Mouse (Mus musculus) CH12.LX (cell line): ENCODE data around the gene Slc16a13. TPM values are rescaled to one million over a fixed set of nuclear protein-coding genes. Genes with fewer than 3 reads are reported as not detected.

Experiments
- DNase-seq: peaks from one replicate; pipeline ENCODE4 v3.0.0-alpha.2; 2013; ENCODE audit errors: extremely low read depth
- H3K27ac ChIP-seq: 2 replicates; pipeline ENCODE4 v1.5.1; 2012; ENCODE audit warnings: low read depth, mild to moderate bottlenecking, control low read depth, moderate library complexity; ENCODE audit not compliant: insufficient read depth
- H3K27me3 ChIP-seq: replicated peaks from 2 replicates; pipeline ENCODE3; 2012; ENCODE audit warnings: inconsistent platforms
- H3K36me3 ChIP-seq, 2 experiments: replicated peaks in 1 of 2; 2 replicates each; pipeline versions ENCODE3 to v1.6.1; 2012; ENCODE audit warnings: inconsistent platforms in 1 of 2, low read length in 1 of 2, mild to moderate bottlenecking in 1 of 2, mixed read lengths in 1 of 2, moderate library complexity in 1 of 2; ENCODE audit not compliant: control insufficient read depth in 1 of 2, insufficient read depth in 1 of 2
- H3K4me1 ChIP-seq, 2 experiments: 2 replicates each; pipeline ENCODE4 v1.6.1; 2012; ENCODE audit warnings: inconsistent platforms in 1 of 2, moderate library complexity in 1 of 2; ENCODE audit not compliant: insufficient read depth in 2 of 2, control insufficient read depth in 1 of 2
- H3K4me2 ChIP-seq: 2 replicates; pipeline ENCODE4 v1.6.1; 2012; ENCODE audit warnings: low read depth, mild to moderate bottlenecking, control low read depth; ENCODE audit not compliant: poor library complexity, insufficient read depth, severe bottlenecking
- H3K4me3 ChIP-seq, 3 experiments: fragments of 150-350 bp in 1 of 3; sonication (generic) in 1 of 3; replicated peaks in 1 of 3; 2 replicates each; pipeline versions ENCODE3 to v1.5.1; 2011 to 2012; ENCODE audit warnings: low read depth in 2 of 3, low read length in 2 of 3, mild to moderate bottlenecking in 2 of 3, moderate library complexity in 2 of 3, control low read depth in 1 of 3, improper control_type of control experiment in 1 of 3, inconsistent platforms in 1 of 3, mixed read lengths in 1 of 3; ENCODE audit not compliant: poor library complexity in 1 of 3
- H3K79me2 ChIP-seq: replicated peaks from 2 replicates; pipeline ENCODE4 v1.6.1; 2012; ENCODE audit warnings: mild to moderate bottlenecking, moderate library complexity; ENCODE audit not compliant: control insufficient read depth, poor library complexity, insufficient read depth, severe bottlenecking; ENCODE audit errors: extremely low read depth
- H3K9ac ChIP-seq: 2 replicates; pipeline ENCODE4 v1.6.1; 2012; ENCODE audit warnings: low read depth, mild to moderate bottlenecking, control low read depth, moderate library complexity; ENCODE audit not compliant: insufficient read depth
- H3K9me3 ChIP-seq: replicated peaks from 2 replicates; pipeline ENCODE3; 2012; ENCODE audit warnings: low read length, inconsistent platforms, mixed read lengths
- BHLHE40 ChIP-seq: IDR thresholded peaks from 2 replicates; pipeline ENCODE4 v1.6.1; 2011; ENCODE audit warnings: mild to moderate bottlenecking, low read depth, low read length, improper control_type of control experiment
- CHD2 ChIP-seq: IDR thresholded peaks from 2 replicates; pipeline ENCODE4 v1.6.1; 2011; ENCODE audit warnings: low read length, improper control_type of control experiment
- E2F4 ChIP-seq: IDR thresholded peaks from 2 replicates; pipeline ENCODE4 v1.6.1; 2011; ENCODE audit warnings: low read depth, low read length, improper control_type of control experiment; ENCODE audit not compliant: insufficient replicate concordance
- EP300 ChIP-seq: IDR thresholded peaks from 2 replicates; pipeline ENCODE4 v1.6.1; 2011; ENCODE audit warnings: low read length, improper control_type of control experiment
- ETS1 ChIP-seq: conservative IDR thresholded peaks from 2 replicates; pipeline ENCODE4 v1.6.1; 2012; ENCODE audit warnings: low read depth, mild to moderate bottlenecking, inconsistent platforms, low read length, improper control_type of control experiment, moderate library complexity
- HCFC1 ChIP-seq: IDR thresholded peaks from 2 replicates; pipeline ENCODE4 v1.6.1; 2012; ENCODE audit warnings: low read depth, mild to moderate bottlenecking, inconsistent platforms, low read length, improper control_type of control experiment
- IRF4 ChIP-seq: IDR thresholded peaks from 2 replicates; pipeline ENCODE4 v1.6.1; 2014; ENCODE audit warnings: low read depth, mild to moderate bottlenecking, inconsistent platforms, low read length, improper control_type of control experiment
- JUN ChIP-seq: IDR thresholded peaks from 2 replicates; pipeline ENCODE4 v1.6.1; 2011; ENCODE audit warnings: low read depth, mild to moderate bottlenecking, low read length, improper control_type of control experiment, moderate library complexity; ENCODE audit not compliant: insufficient read depth
- JUND ChIP-seq: conservative IDR thresholded peaks from 2 replicates; pipeline ENCODE4 v1.6.1; 2011; ENCODE audit warnings: low read depth, low read length, improper control_type of control experiment
- MAX ChIP-seq: IDR thresholded peaks from 2 replicates; pipeline ENCODE4 v1.6.1; 2011; ENCODE audit warnings: low read length, improper control_type of control experiment
- MAZ ChIP-seq: IDR thresholded peaks from 2 replicates; pipeline ENCODE4 v1.6.1; 2012; ENCODE audit warnings: low read depth, mild to moderate bottlenecking, inconsistent platforms, low read length, improper control_type of control experiment, moderate library complexity
- MEF2A ChIP-seq: IDR thresholded peaks from 2 replicates; pipeline ENCODE4 v1.6.1; 2014; ENCODE audit warnings: low read depth, mild to moderate bottlenecking, inconsistent platforms, low read length, improper control_type of control experiment, borderline replicate concordance
- MXI1 ChIP-seq: IDR thresholded peaks from 2 replicates; pipeline ENCODE4 v1.6.1; 2011; ENCODE audit warnings: mild to moderate bottlenecking, low read depth, low read length, improper control_type of control experiment
- MYC ChIP-seq: IDR thresholded peaks from 2 replicates; pipeline ENCODE4 v1.6.1; 2011; ENCODE audit warnings: low read depth, mild to moderate bottlenecking, improper control_type of control experiment, low read length
- NELFE ChIP-seq: IDR thresholded peaks from 2 replicates; pipeline ENCODE4 v1.6.1; 2011; ENCODE audit warnings: low read depth, low read length, improper control_type of control experiment
- NRF1 ChIP-seq: IDR thresholded peaks from 2 replicates; pipeline ENCODE4 v1.6.1; 2014; ENCODE audit warnings: low read depth, mild to moderate bottlenecking, inconsistent platforms, low read length, improper control_type of control experiment, moderate library complexity
- PAX5 ChIP-seq: IDR thresholded peaks from 2 replicates; pipeline ENCODE4 v1.6.1; 2012; ENCODE audit warnings: low read length, inconsistent platforms, mixed read lengths
- POLR2A ChIP-seq: IDR thresholded peaks from 2 replicates; pipeline ENCODE4 v1.6.1; 2011; ENCODE audit warnings: low read depth, mild to moderate bottlenecking, improper control_type of control experiment, low read length
- RCOR1 ChIP-seq: conservative IDR thresholded peaks from 2 replicates; pipeline ENCODE4 v1.6.1; 2012; ENCODE audit warnings: low read depth, mild to moderate bottlenecking, inconsistent platforms, low read length, improper control_type of control experiment
- SIN3A ChIP-seq: IDR thresholded peaks from 2 replicates; pipeline ENCODE4 v1.6.1; 2012; ENCODE audit warnings: low read length, improper control_type of control experiment, inconsistent platforms
- SMC3 ChIP-seq: IDR thresholded peaks from 2 replicates; pipeline ENCODE4 v1.6.1; 2011; ENCODE audit warnings: low read depth, low read length, improper control_type of control experiment
- TBP ChIP-seq: conservative IDR thresholded peaks from 2 replicates; pipeline ENCODE4 v1.6.1; 2011; ENCODE audit warnings: low read depth, low read length, improper control_type of control experiment
- TCF12 ChIP-seq: IDR thresholded peaks from 2 replicates; pipeline ENCODE4 v1.6.1; 2014; ENCODE audit warnings: low read depth, mild to moderate bottlenecking, inconsistent platforms, low read length, improper control_type of control experiment
- UBTF ChIP-seq: IDR thresholded peaks from 2 replicates; pipeline ENCODE4 v1.6.1; 2012; ENCODE audit warnings: low read depth, mild to moderate bottlenecking, inconsistent platforms, low read length, improper control_type of control experiment, moderate library complexity
- USF2 ChIP-seq: conservative IDR thresholded peaks from 2 replicates; pipeline ENCODE4 v1.6.1; 2011; ENCODE audit warnings: low read depth, low read length, improper control_type of control experiment
- ZC3H11A ChIP-seq: IDR thresholded peaks from 2 replicates; pipeline ENCODE4 v1.6.1; 2012; ENCODE audit warnings: low read depth, mild to moderate bottlenecking, inconsistent platforms, low read length, improper control_type of control experiment
- ZKSCAN1 ChIP-seq: IDR thresholded peaks from 2 replicates; pipeline ENCODE4 v1.6.1; 2012; ENCODE audit warnings: low read depth, inconsistent platforms, low read length, improper control_type of control experiment, borderline replicate concordance
- ZMIZ1 ChIP-seq: IDR thresholded peaks from 2 replicates; pipeline ENCODE4 v1.6.1; 2012; ENCODE audit warnings: low read depth, mild to moderate bottlenecking, inconsistent platforms, low read length, improper control_type of control experiment
- ZNF384 ChIP-seq: IDR thresholded peaks from 2 replicates; pipeline ENCODE4 v1.6.1; 2012; ENCODE audit warnings: low read depth, low read length, improper control_type of control experiment, inconsistent platforms
- dilution Hi-C: fragments of 300-500 bp; cut with MboI; formaldehyde crosslinking; loops from 2 replicates; pipeline ENCODE4 v1.14.3; 2020; ENCODE audit warnings: low sequenced_read_pairs; ENCODE audit not compliant: extremely low pct_unique_long_range_greater_than_20kb, extremely low pct_ligation_motif_present
- in situ Hi-C: fragments of 300-500 bp; cut with MboI; formaldehyde crosslinking; loops from 3 replicates; pipeline ENCODE4 v1.14.3; 2019; ENCODE audit warnings: low sequenced_read_pairs, low pct_ligation_motif_present, low pct_unique_long_range_greater_than_20kb, mixed read lengths
- polyA plus RNA-seq: library from polyadenylated mRNA; unstranded; fragments of >175 nt; gene quantifications from 2 replicates; pipeline ENCODE4 v1.2.1, GENCODE M21; 2012; ENCODE audit warnings: low read depth; ENCODE audit not compliant: insufficient read length
- total RNA-seq, 2 experiments: library from RNA; depleted of rRNA; stranded (reverse); fragments of 300-350 nt in 1 of 2; fragments of >200 nt in 1 of 2; gene quantifications; 2 replicates each; pipeline ENCODE4 v1.2.3; 2012 to 2014

Gene Slc16a13
- total and polyA plus RNA-seq, 3 experiments: 8.4 to 19.0 (median 12.0) TPM

- Histone ChIP-seq H3K79me2 (no peaks in the 10 kb centered on the region), H3K4me1 (peaks cover 0 to 34% of the 10 kb centered on the region in 2 experiments; a peak in 2 of 4 replicates), H3K36me3 (peaks cover 0 to 8% of the 10 kb centered on the region in 2 experiments), H3K27ac (peak within 1 kb of the TSS; percentile 52; the same call in 1 of the 2 replicates), H3K9ac (peak within 1 kb of the TSS; percentile 51), H3K27me3 (peaks cover 2% of the 10 kb centered on the region), H3K4me2 (peak within 1 kb of the TSS; percentile 86), H3K9me3 (no peaks in the 10 kb centered on the region), H3K4me3 (peak within 1 kb of the TSS; percentile 33 to 53 (median 50))
- no peak for TF ChIP-seq IRF4
- 0 out of 2 replicates have a peak, but pooled peaks have one; percentile 15 for TF ChIP-seq CHD2
- no peak for TF ChIP-seq E2F4
- TF ChIP-seq SIN3A: peak; percentile 9; the same call in 1 of the 2 replicates
- 0 out of 2 replicates have a peak, but pooled peaks have one; percentile 6 for TF ChIP-seq NELFE
- DNase-seq: no peak
- dilution Hi-C loops: no loop called here
- in situ Hi-C loops: loop anchor here (25.0 kb wide), 2 partner anchors 383 to 533 kb away; partner anchors contain the start of genes 4930544D05Rik, Chrne and Zfp3
Measured at GRCm38 (mm10) chr11:70229260-70230010, 8.6 kb upstream of the Slc16a13 start, which contains the start of gene Bcl6b. Gene Bcl6b (minus strand): TSS chr11:70229798.

- Histone ChIP-seq H3K27ac (peak overlapping the region; percentile 27; the same call in 1 of the 2 replicates), H3K4me1 (peaks cover 0 to 30% of the 10 kb centered on the region in 2 experiments; a peak in 2 of 4 replicates), H3K9me3 (no peaks in the 10 kb centered on the region), H3K4me3 (peak overlapping the region; percentile 33 to 53 (median 50)), H3K79me2 (no peaks in the 10 kb centered on the region), H3K36me3 (peaks cover 0 to 7% of the 10 kb centered on the region in 2 experiments), H3K27me3 (peaks cover 2% of the 10 kb centered on the region), H3K9ac (peak overlapping the region; percentile 51; the same call in 1 of the 2 replicates), H3K4me2 (peak overlapping the region; percentile 86; the same call in 1 of the 2 replicates)
- peak; percentile 82 for DNase-seq
- dilution Hi-C loops: no loop called here
- in situ Hi-C loops: loop anchor here (25.0 kb wide), 2 partner anchors 383 to 533 kb away; partner anchors contain the start of genes 4930544D05Rik, Chrne and Zfp3
- no peak for TF ChIP-seq TBP
- TF ChIP-seq UBTF: no peak
- peak; percentile 39; the same call in 1 of the 2 replicates for TF ChIP-seq ZMIZ1
- no peak for TF ChIP-seq ZC3H11A
- TF ChIP-seq BHLHE40: 0 out of 2 replicates have a peak, but pooled peaks have one; percentile 19
- TF ChIP-seq ZKSCAN1: no peak
- peak; percentile 86; the same call in 1 of the 2 replicates for TF ChIP-seq E2F4
- peak; percentile 65 for TF ChIP-seq MAZ
- no peak for TF ChIP-seq PAX5
- TF ChIP-seq ZNF384: no peak
- peak; percentile 32; the same call in 1 of the 2 replicates for TF ChIP-seq ETS1
- TF ChIP-seq JUND: no peak
- peak; percentile 74; the same call in 1 of the 2 replicates for TF ChIP-seq TCF12
- peak; percentile 44 for TF ChIP-seq HCFC1
- TF ChIP-seq SMC3: no peak
- TF ChIP-seq USF2: no peak
- TF ChIP-seq MXI1: peak; percentile 70; the same call in 1 of the 2 replicates
- peak; percentile 75; the same call in 1 of the 2 replicates for TF ChIP-seq MAX
- peak; percentile 60; the same call in 1 of the 2 replicates for TF ChIP-seq IRF4
- peak; percentile 39; the same call in 1 of the 2 replicates for TF ChIP-seq JUN
- peak; percentile 49 for TF ChIP-seq POLR2A
- TF ChIP-seq NRF1: peak; percentile 100
- TF ChIP-seq EP300: no peak
- peak; percentile 72 for TF ChIP-seq CHD2
- no peak for TF ChIP-seq RCOR1
- TF ChIP-seq MEF2A: peak; percentile 55
- peak; percentile 51; the same call in 1 of the 2 replicates for TF ChIP-seq MYC
Measured at GRCm38 (mm10) chr11:70228828-70229227, 8.0 kb upstream of the Slc16a13 start.
